Mouse (Mus musculus) layer of hippocampus, adult 18-20 months (tissue): ENCODE results near the gene Iqck. TPM values are rescaled to one million over a fixed set of nuclear protein-coding genes. Genes with fewer than 3 reads are reported as not detected.
A peak's percentile ranks its signal among the peaks of the same experiment; 100 is the strongest.

Source experiments
- DNase-seq, 2 experiments: peaks; one replicate each; pipeline ENCODE4 v3.0.0; 2022; ENCODE audit warnings: low spot score in 2 of 2
- total RNA-seq, 2 experiments: library from RNA; stranded (reverse); gene quantifications; 2 replicates each; pipeline ENCODE4 v1.2.3; 2021

Gene Iqck
- total RNA-seq, 2 experiments from 2014 or later: 4.6 to 4.7 TPM

DNA sequence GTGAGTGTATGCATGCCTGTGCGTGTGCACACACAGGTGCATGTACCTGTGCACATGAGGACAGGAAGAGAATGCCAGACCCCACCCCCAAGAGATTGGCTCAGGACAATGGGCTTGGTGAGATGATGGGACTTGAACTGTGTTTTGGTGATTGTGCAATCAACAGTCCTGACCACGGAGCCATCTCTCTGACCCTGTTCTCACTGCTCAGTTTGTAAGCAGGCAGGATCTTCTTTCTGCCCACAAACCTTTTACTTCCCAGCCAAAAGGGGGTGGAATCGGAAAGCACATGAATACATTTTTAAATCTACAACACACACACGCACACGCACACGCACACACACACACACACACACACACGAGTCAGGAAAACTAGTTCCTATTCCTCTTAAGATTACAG lies 56.0 kb downstream of the Iqck start:
- no peak for DNase-seq

DNA sequence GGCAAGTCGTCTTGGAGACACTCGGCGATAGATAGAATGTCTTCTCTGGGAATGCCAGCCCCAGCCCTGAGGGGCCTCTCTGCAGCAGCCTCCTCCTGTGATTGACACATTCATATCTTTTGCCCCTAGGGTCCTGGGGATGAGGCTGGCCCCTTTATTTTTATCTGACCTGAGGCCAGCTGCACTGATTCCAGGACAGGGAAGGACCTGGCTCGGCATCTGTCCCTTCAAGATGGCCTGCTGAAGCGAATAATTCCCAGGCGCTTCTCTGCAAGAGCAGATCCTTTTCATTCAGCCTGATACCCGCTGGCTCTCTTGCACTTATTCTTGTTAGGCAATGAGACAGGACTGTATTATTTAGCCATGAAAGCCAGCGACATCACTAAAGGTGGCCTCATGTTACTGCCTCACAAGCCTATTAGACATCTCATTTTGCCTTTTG lies 56.5 kb downstream of the Iqck start:
- DNase-seq: no peak

DNA sequence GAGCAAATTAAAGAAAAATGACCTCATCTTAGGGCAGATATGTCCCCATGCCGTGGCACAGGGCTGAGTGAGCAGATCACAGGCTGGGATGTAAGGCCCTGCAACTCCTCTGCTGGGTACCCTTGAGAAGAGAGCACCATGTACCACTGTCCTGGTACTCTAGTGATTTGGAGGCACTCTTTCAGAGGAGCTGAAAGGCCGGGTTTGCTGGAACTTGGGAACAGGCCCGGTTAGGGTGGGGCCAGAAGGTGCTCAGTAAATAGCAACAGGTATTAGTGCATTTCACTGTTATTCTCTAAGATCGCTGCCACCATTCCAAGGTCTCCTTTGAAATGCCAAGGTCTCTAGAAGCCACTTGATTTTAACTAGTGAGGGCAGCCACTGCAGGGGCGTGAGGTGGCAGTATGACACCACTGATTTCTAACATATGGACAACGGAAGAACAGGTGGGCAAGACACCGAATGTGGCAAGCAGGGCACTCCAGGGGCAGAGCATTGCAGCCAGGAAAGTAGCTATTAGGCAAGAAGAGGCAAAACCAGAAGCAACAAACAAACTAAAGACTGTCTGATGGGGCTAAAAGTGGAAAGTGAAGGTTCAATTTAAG lies 59.1 kb downstream of the Iqck start:
- no peak for DNase-seq

DNA sequence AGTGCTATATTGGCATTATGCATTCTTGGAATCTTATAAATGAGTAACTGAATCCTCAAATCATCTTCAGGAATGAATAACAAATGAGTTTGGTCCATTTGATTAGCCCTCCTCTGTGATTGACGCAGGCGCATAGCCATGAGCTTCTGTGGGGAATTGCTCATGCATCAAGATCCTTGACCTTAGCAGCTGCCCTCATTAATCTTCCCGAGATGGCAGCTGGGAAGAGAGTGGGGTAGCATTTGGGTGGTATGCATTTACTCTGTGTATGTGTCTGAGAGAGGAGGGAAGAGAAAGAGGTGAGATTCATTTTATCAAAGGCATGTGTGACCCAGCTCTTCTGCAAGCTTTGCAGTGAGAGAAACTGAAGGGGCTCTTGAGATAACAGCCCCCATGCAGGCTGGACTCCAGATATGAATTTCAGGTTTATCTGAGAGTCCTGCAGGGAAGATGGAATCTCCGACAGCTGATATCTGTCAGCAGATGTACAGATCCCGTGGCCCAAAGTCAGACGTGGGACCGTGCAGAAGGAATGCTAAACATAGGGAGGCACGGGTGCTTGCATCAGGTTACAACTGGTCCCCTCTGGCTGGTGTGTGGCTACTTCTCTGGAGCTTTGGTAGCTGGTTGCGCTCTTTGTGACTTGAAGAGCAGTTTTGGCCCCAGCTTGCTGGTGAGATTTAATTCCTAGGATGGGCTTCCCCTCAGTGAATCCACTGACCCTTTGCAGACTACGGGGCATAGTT lies 63.9 kb downstream of the Iqck start:
- no peak for DNase-seq

DNA sequence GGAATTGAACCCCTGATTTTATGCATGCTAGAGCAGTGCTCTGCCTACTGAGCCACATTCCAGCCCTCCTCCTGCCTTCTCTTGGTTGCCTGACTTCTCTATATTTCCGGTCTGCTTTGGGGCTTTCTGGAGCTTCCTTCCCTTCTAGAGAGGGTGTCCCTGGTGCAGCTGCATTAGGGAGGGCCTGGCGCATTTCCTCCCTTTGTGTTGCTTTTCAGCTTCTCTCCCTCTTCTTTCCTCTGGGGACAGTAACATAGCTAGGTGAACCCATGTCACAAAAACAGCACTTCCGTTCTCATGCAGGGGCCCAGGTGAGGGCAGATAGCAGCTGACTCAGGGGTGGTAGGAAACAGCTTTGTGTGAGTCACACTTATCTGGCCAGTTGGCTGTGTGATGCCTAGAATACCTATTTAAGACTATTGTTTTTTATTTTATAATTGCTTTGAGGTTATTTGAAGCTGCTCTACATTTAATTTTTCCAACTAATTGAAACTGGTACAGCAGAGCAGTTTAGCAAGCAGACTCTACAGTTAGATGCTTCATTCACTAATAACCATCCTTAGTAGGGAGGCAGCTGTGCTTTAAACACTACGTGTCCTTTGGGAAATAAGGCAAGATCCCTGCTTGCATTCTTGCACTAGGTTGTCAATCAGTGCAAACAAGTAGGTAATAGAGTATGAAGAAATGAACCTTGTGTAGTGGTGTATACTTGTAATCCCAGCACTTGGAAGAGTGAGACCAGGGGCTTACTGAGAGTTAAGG lies 67.1 kb downstream of the Iqck start:
- DNase-seq: no peak

DNA sequence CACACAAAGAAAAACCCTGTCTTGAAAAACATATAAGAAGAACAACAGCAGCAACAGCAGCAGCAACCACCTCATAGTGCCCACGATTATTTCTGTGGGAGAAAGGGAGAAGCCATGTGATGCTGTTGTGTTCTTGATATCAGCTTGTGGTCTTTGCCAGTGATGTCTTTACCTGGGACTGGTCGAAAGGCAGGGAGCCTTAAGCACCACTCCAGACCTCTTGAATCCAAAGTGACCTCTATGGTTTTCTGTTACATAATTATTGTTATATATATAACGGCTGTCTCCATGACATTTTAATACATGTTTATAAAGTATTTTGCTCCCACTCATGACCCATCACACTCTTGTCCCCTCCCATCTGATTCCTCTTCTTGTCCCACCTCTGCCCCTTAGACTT lies 70.0 kb downstream of the Iqck start:
- DNase-seq: no peak

DNA sequence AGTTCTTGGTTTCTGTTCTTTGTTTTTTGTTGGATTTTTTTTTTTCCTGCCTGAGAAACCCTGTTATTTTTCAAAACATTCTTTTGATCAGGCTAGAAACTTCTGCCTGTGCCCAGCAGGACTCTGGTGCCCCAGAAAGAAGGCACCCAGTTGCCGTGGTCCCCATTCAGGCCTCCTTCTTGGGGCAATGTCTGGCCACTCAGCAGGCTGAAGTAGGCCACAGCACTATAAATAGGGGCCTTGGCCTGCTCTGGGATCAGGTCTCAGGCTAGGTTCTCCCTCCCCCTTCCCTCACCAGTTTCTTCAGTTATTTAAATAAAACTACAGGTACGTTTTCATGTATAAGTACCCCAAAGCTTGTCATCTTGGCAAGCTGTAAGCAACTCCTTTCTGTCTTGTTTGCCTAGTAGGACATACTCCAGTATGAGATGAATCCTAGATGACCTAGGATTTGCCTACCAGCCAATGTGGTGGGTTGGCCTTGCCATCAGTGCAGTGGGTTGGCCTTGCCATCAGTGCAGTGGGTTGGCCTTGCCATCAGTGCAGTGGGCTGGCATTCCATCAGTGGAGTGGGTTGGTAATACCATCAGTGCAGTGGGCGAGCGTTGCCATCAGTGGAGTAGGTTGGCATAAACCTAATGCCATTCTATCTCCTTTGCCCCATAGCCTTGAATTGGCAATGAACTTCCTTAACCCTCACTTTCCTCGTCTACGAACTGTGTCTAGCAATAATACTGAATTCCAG lies 71.1 kb downstream of the Iqck start:
- DNase-seq: peak; percentile 34 to 60

DNA sequence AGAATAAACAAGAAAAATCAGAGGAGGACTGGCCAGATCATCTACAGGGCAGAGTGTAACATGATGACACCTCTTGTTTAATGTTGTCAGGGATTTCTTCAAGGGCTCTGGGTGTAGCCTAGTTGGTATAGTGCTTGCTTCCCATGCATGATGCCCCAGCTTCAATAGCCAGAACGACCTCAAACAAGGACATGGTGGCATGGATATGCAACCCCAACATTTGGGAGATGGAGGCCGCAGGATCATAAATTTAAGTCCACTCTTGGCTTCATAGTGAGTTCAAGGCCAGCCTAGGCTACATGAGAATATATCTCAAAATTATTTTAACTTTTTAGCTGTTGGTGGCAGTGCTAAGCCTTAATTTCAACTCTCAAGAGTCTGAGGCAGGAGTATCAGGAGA lies 71.7 kb downstream of the Iqck start:
- DNase-seq: no peak

DNA sequence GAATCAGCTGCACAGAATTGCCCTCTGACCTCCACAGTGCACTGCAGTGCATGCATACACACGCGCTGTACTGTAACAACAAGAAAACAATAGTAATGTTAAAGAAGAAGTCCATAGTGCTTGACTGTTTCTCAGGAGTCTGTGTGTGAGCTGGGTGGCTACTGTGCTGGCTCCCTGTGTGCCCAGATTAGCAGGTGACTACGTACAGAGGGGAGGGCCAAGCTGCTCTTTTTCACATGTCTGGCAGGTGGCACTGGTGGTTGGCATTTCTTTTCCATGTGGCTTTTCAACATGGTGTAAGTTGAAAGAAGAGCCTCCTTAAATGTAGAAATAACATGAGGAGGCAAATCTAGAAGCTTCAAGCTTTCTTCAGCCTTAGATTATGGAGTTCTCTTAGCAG lies 72.8 kb downstream of the Iqck start:
- DNase-seq: no peak

DNA sequence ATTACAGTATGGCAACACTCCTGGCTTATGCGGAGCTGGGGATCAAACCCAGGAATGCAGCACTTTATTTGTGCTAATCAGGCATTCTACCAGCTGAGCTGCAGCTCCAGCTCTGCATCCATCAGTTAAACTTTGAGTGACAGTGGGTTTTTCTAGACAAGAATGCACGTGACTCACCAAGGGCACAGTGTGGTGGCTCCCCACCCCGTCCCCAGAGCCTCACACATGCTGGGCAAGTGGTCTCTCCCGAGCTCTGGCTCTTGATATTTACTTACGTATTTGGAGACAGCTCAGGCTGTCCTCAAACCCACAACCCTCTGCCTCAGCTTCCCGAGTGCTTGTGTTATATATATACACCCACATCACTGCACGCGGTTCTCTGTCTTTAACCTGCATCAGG lies 73.4 kb downstream of the Iqck start:
- DNase-seq: no peak

DNA sequence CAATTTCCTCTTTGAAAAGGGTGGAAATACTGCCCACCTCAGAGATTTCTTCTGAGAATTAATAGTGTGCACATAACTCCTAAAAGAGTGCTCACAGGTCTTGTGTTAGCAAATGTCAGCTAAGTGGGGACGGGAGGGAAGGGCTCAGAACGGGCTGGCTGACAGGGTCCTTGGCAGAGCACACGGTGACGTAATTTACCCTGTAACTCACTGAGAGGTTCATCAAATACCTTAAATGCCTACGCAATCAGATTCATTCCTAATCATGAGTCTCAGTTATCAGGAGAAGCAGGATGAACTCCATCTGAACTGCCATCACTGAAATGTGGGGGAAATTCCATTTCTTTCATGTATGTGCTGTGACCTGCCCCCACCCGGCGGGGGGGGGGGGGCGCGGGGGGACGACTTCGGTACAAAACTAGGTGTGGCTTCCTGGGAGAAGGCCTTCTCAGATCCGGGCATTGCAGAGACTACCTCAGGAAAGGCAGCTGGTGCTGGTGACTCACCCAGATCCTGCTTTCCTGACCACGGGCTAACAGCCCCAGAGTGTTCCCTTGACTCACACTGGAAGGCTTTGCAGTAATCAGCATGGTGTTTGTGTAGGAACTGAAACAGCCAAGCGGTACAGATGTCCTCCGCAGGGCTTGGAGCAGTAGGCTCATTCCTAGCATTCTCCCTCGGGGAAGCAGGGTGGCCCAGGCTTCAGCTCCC lies 74.2 kb downstream of the Iqck start:
- DNase-seq: peak; percentile 34 to 63

DNA sequence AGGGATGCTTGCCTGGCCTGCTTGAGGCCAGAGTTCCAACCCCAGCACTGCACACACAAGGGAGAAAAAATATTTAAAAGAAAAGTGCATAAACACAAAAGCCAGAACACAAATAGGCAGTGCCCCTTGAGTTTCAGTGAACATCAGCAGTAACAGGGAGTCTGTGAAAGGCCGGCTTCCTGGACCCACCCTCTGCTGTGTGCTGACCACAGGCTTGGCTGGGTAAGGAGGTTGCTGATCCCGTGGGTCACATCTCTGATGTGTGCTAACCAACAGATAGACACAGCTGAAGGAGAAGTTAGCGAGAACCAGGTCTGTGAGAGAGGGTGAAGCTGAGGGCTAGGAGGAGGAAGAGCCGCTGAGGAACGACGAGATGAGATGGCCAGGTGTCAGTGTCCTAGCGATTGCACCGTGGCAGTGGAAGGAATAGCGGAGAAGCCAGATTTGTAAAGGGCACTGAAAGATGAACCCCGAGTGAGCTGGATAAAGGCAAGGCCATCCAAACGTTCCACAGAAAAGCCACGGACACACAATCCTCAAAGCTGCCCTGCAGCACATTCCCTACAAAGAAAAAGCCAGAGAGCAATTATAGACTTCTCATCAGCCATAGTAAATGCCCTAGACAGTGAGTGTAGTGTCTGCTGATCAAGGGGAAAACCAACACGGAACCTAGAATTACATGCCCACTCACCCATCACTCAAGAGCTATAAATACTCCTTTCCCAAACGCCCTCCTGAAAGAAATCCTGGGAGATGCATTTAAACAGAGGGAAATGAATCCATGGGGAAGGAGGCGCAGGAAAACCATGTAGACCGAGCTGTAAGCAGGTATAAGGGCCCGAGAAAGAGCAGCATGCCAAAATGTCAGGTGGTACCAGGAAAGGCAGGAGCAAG lies 76.2 kb downstream of the Iqck start:
- no peak for DNase-seq

DNA sequence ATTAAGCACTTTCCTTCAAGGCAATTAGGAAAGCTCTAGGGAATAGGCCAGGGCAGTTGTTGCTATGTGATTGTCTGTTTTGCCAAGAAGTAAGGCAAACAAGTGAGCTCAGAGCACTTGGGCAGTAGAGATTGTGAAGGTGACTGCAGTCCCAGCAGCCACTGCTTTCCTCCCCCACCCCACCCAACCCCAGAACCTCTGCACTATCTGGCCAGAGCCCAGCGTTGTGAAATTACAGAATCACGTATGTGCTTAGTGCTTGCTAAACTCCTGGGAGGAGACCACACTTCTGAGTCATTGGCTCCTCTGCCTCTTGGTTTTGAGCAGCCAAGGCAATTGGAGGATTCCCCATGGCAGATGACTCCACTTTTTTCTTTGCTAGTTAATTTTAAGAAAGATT lies 79.8 kb downstream of the Iqck start:
- DNase-seq: no peak

DNA sequence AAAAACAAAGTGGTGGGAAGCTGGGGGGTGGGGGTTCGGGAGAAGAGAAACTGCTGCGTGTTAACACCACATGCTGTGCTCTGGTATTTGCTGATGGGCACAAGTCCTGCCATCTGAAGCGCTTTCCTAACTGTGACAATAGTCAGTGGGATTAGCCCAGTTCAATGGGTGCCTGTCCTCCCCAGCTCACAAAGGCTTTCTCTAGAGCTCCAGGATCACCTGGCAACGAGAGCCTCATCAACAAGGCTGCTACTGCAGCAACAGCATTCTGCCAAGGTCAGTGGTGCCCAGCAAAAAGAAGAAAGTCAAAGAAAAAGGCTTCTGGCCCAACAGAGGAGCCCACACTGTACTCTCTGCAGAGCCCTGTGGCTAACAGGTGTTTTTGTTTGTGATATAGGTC lies 81.3 kb downstream of the Iqck start:
- no peak for DNase-seq

DNA sequence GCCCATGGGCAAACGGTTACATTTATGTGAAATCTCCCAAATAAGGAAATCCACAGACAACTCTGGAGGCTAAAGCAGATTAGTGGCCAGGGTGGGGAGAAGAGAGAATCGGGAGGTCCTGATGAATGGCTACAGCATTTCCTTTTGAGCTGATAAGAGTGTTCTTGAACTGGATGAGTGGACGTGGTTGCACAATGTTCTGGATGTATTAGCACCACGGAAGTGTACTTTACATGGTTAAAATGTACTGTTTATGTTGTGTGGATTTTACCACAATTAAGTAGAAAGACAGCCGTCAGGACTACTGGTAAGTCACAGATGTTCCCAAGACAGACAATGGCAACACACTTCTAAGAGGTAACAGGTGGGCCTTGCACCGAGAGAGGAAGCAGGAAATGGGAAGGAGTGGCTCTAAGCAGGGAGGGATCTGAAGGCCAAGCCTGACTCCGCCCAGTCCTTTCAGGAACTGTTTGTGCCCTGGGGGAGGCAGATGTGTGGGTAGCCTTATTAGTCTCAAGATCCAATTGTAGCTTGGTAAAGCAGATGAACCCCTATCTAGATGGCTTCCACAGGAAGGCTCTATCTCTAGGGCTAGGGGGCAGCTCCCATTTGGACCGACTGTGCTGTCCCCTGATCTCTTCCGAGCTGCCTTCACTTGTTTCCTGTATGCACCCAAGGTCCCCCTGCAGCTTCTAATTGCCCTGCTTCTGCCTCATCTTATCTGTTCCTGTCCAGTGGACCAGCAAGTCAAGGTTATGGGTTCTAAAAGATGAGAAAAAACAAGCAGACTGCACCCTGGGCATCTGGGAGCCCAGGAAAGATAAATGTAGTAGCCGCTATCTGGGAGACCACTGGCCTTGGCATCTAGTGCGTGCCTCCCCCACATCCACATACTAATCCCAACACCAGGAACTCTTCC lies 82.2 kb downstream of the Iqck start:
- DNase-seq: no peak

DNA sequence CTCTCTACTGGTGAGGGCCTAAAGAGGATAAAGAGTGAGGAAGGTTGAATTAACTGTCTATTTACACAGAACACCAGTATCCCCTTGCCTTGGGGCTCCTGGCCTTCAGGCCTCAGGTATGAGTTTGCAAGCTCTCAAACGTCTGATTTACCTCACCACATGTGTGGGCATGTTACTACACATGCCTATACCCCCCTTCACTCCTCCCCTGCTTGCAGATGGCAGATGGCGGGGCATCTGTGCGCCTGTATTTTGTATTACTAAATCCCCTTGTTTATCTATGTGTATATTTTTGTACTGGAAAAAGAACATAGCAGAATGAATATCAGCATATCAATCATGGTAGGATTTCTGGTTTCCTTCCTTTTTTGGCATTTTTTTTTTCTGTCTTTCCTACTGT lies 86.7 kb downstream of the Iqck start:
- DNase-seq: peak; percentile 80 to 90

DNA sequence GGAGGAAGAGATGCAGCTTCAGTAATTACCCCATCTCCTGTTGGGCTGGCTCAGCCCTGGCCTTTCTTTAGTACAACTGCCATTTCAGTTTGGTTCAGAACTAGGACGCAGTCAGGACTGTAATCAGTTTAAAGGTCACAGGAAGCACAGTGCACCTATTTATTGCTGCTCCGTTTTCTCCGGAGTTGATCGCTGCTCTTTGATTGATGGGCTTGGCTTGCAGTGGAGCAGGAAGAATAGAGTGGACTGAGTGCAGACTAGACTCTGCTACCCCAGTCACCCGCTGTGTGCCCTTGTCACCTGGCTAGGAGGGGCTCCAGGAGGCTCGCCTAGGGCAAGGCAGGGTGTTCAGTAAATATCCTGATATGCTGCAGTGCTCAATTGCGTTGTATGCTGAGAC lies 87.6 kb downstream of the Iqck start:
- no peak for DNase-seq

DNA sequence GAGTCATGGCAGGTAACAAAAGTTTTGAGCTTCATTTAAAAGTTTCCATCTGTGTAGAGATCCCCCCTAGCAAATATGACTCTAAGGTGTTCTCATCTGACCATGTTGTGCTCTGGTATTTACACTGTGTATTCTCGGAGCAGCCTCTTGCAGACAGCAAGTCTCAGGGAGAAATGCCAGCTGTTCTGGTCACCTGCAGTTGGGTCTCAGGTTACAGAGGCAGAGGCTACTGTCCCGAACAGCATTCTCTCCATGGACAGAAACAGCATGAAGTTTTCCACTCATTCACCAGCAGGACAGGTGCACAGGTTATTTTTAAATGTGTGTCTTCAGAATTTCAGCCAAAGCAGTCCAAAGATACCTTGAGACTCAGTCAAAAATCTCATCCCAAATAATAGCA lies 89.3 kb downstream of the Iqck start:
- no peak for DNase-seq

DNA sequence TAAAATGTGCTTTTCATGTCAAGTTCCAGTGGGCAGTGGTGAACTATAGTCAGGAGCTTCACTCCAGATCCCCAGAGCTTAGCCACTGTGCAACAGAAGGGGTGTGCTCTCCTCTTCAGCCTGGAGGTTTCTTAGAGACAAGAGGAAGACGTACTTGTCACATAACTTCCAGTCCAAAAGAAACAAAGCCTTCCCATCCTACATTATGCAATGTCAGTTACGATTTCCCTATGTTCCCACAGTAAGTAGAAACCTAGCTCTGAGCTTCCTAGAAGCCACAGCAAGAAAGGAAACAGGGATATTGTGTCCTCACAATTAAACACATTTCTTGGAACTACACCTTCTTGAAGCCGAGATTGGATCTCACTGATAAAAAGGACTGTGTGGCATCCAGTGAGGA lies 91.7 kb downstream of the Iqck start:
- no peak for DNase-seq
